In the genomic region with DNA sequence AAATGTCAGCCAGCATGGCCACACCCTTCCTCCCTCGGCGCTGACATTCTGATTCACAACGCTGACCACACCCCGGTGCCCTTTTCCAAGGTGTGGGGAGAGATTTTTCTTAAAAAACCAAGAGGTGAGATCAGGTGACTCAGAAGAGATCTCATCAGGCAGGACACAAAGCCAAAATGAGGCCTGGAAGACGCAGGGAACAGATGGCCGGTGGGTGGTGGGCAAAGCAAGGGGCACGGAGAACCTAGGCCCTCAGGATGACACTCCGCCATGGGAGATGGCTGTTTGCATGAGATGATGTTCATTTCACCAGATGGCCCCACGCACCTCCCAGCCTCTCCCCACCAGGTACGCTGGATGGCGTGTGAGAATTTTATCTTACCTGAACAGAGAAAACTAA, we compare ENCODE assay signal across 27 mouse cellular contexts. TPM values are rescaled to one million over a fixed set of nuclear protein-coding genes. Genes with fewer than 3 reads are reported as not detected.
DNase-seq lines count a peak whose midpoint lies in the region; ATAC-seq lines count a peak whose summit lies in the region.
"Had no signal": no experiment of that assay in that cellular context is flagged by ENCODE, and none has a peak within 500 bp of the region (broad histone marks: within the 10 kb centered on the region; RNA-seq: fewer than 3 reads in every experiment).

No protein-coding gene starts in this region.

- H3K9ac ChIP-seq in midbrain, embryonic 15.5 days, result no peak overlapping the region
- H3K9ac ChIP-seq: embryonic facial prominence, embryonic 12.5 days; hindbrain, embryonic 12.5 days; limb, embryonic 13.5 days; lung, embryonic 15.5 days had no signal

- H3K9me3 ChIP-seq in midbrain, embryonic 15.5 days, result no peaks in the 10 kb centered on the region
- H3K9me3 ChIP-seq: embryonic facial prominence, embryonic 12.5 days; G1E; hindbrain, embryonic 12.5 days; limb, embryonic 13.5 days; lung, embryonic 15.5 days; midbrain, embryonic 10.5 days had no signal

- no peaks in the 10 kb centered on the region for H3K4me1 ChIP-seq in midbrain, embryonic 15.5 days
- H3K4me1 ChIP-seq: embryonic facial prominence, embryonic 12.5 days; hindbrain, embryonic 12.5 days; lung, embryonic 15.5 days had no signal

- H3K4me3 ChIP-seq in midbrain, embryonic 15.5 days, result no peak overlapping the region
- H3K4me3 ChIP-seq: embryonic facial prominence, embryonic 12.5 days; hindbrain, embryonic 12.5 days; limb, embryonic 13.5 days; lung, embryonic 15.5 days; midbrain, embryonic 10.5 days had no signal

- WGBS in midbrain, embryonic 15.5 days, result 93% methylated on average over 11 of the region's 11 CpGs

- DNase-seq in ZHBTc4 (ENCODE audit: low read depth, low spot score), result peak; percentile 30
- peak; percentile 61 for DNase-seq in cerebellum, adult 11-12 months
- DNase-seq in cerebellum, adult 9-11 months, result peak; percentile 66
- no peak for DNase-seq in heart, adult 9 months (ENCODE audit: low spot score in 2 of 2)
- DNase-seq in retina, postnatal 1 day, result no peak
- DNase-seq: adrenal gland, postnatal 25 days; B cell, adult 2 months; gastrocnemius, postnatal 14 days; heart, postnatal 36 days; kidney, adult 8-10 months; thymus, postnatal 4 days had no signal

- H3K4me2 ChIP-seq in midbrain, embryonic 15.5 days, result no peak overlapping the region
- H3K4me2 ChIP-seq: embryonic facial prominence, embryonic 12.5 days; heart, embryonic 11.5 days; hindbrain, embryonic 12.5 days; limb, embryonic 13.5 days; liver, embryonic 11.5 days; lung, embryonic 15.5 days had no signal

- ATAC-seq in midbrain, embryonic 15.5 days (replicated peaks), result no peak
- ATAC-seq: forebrain, embryonic 14.5 days; intestine, embryonic 16.5 days; midbrain, embryonic 16.5 days had no signal

- no peaks in the 10 kb centered on the region for H3K36me3 ChIP-seq in midbrain, embryonic 15.5 days (replicated peaks)
- H3K36me3 ChIP-seq: embryonic facial prominence, embryonic 12.5 days; G1E; hindbrain, embryonic 12.5 days; limb, embryonic 13.5 days; lung, embryonic 15.5 days; midbrain, embryonic 10.5 days had no signal

- no peak overlapping the region for H3K27ac ChIP-seq in midbrain, embryonic 15.5 days
- H3K27ac ChIP-seq: embryonic facial prominence, embryonic 12.5 days; hindbrain, embryonic 12.5 days; kidney, postnatal 0 days; limb, embryonic 13.5 days; lung, embryonic 15.5 days; midbrain, embryonic 10.5 days had no signal

- H3K27me3 ChIP-seq in midbrain, embryonic 15.5 days (replicated peaks), result no peaks in the 10 kb centered on the region
- H3K27me3 ChIP-seq: CH12.LX; embryonic facial prominence, embryonic 12.5 days; hindbrain, embryonic 12.5 days; limb, embryonic 13.5 days; lung, embryonic 15.5 days had no signal

RNA-seq across cellular contexts. Expression of a gene that starts 21.6 kb away (rescaled TPM):
- polyA plus RNA-seq in midbrain, embryonic 15.5 days (2015; fragmentation: Nextera tagmentation; extraction: Ambion mirVana), result 10.6 and 11.4 TPM in 2 replicates
- polyA plus RNA-seq: large intestine, adult 2 months; liver, embryonic 16.5 days had no signal

Comparison
In these comparisons a context has a peak if more than half of its experiments do, and no peak if none do; other contexts are left out.
1. DNase-seq: peak in ZHBTc4 (single experiment), cerebellum, adult 11-12 months (single experiment) and cerebellum, adult 9-11 months (single experiment); none in heart, adult 9 months (0 of 2) and retina, postnatal 1 day (single experiment).